Mouse (Mus musculus) E14TG2a.4 (cell line): Measurements from ENCODE around the gene Rnase12.
"Not testable (repeated sequence)": the region's sequence is repeated elsewhere in the genome, so short reads cannot be mapped to it uniquely, and the experiment has no call there.

ENCODE experiments used
- H3K27me3 ChIP-seq: 2 replicates; pipeline ENCODE4 v1.6.1; 2014; ENCODE audit warnings: low read length, control low read depth; ENCODE audit not compliant: insufficient read depth
- H3K36me3 ChIP-seq: 2 replicates; pipeline ENCODE4 v1.6.1; 2014; ENCODE audit warnings: low read length, control low read depth; ENCODE audit not compliant: insufficient read depth
- H3K4me1 ChIP-seq: replicated peaks from 2 replicates; pipeline ENCODE4 v1.6.1; 2014; ENCODE audit warnings: low read depth, low read length, control low read depth
- H3K4me3 ChIP-seq: replicated peaks from 2 replicates; pipeline ENCODE4 v1.5.1; 2014; ENCODE audit warnings: mild to moderate bottlenecking, low read length
- H3K9me3 ChIP-seq: 2 replicates; pipeline ENCODE4 v1.6.1; 2014; ENCODE audit warnings: low read length, control low read depth
- CTCF ChIP-seq: conservative IDR thresholded peaks from 2 replicates; pipeline ENCODE4 v1.5.1; 2014; ENCODE audit warnings: low read length
- NANOG ChIP-seq: IDR thresholded peaks from 2 replicates; pipeline ENCODE4 v1.6.1; 2014; ENCODE audit warnings: borderline replicate concordance, low read length, mixed read lengths
- POU5F1 ChIP-seq: IDR thresholded peaks from 2 replicates; pipeline ENCODE4 v1.6.1; 2014; ENCODE audit warnings: low read length, borderline replicate concordance

Gene Rnase12

GRCm38 (mm10) chr14:51057401-51057831 is at the start of gene Rnase12:
Rnase12 (minus strand) TSS chr14:51057661.
- no peaks in the 10 kb centered on the region for H3K9me3 ChIP-seq
- H3K36me3 ChIP-seq, result no peaks in the 10 kb centered on the region
- H3K4me1 ChIP-seq, result peaks cover 59% of the 10 kb centered on the region
- H3K27me3 ChIP-seq, result no peaks in the 10 kb centered on the region
- peak within 1 kb of the TSS; percentile 18; the same call in 1 of the 2 replicates for H3K4me3 ChIP-seq
- TF ChIP-seq POU5F1 (no peak), NANOG (no peak), CTCF (no peak)

GRCm38 (mm10) chr14:51106449-51106967 is 49.0 kb upstream of the Rnase12 start:
- TF ChIP-seq POU5F1, result no peak
- no peak for TF ChIP-seq NANOG
- no peak for TF ChIP-seq CTCF
- Histone ChIP-seq H3K36me3 (no peaks in the 10 kb centered on the region), H3K9me3 (no peaks in the 10 kb centered on the region), H3K27me3 (no peaks in the 10 kb centered on the region), H3K4me1 (no peaks in the 10 kb centered on the region), H3K4me3 (no peak overlapping the region)

- no peak overlapping the region for H3K4me3 ChIP-seq
- no peaks in the 10 kb centered on the region for H3K9me3 ChIP-seq
- no peaks in the 10 kb centered on the region; the same call in 1 of the 2 replicates for H3K4me1 ChIP-seq
- no peaks in the 10 kb centered on the region for H3K27me3 ChIP-seq
- no peak for TF ChIP-seq POU5F1
- TF ChIP-seq CTCF, result no peak
- TF ChIP-seq NANOG, result no peak
- H3K36me3 ChIP-seq, result no peaks in the 10 kb centered on the region
These were observed 46.9 kb upstream of the Rnase12 start for GRCm38 (mm10) chr14:51104366-51104765.

- Histone ChIP-seq H3K36me3 (no peaks in the 10 kb centered on the region), H3K9me3 (no peaks in the 10 kb centered on the region), H3K27me3 (no peaks in the 10 kb centered on the region), H3K4me1 (no peaks in the 10 kb centered on the region; the same call in 1 of the 2 replicates), H3K4me3 (no peak overlapping the region)
- TF ChIP-seq NANOG (no peak), CTCF (peak; percentile 64)
These were observed 45.8 kb upstream of the Rnase12 start for GRCm38 (mm10) chr14:51103217-51103616.

- TF ChIP-seq POU5F1, result no peak
- no peak for TF ChIP-seq NANOG
- no peak for TF ChIP-seq CTCF
- H3K27me3 ChIP-seq, result no peaks in the 10 kb centered on the region
- H3K4me1 ChIP-seq, result no peaks in the 10 kb centered on the region; the same call in 1 of the 2 replicates
- H3K36me3 ChIP-seq, result no peaks in the 10 kb centered on the region
- H3K4me3 ChIP-seq, result no peak overlapping the region
- H3K9me3 ChIP-seq, result no peaks in the 10 kb centered on the region
These were observed 43.8 kb upstream of the Rnase12 start for GRCm38 (mm10) chr14:51101284-51101683.

GRCm38 (mm10) chr14:51098921-51099320 is 41.5 kb upstream of the Rnase12 start:
- H3K9me3 ChIP-seq, result no peaks in the 10 kb centered on the region
- H3K27me3 ChIP-seq, result no peaks in the 10 kb centered on the region
- TF ChIP-seq NANOG, result no peak
- no peaks in the 10 kb centered on the region; the same call in 1 of the 2 replicates for H3K4me1 ChIP-seq
- H3K4me3 ChIP-seq, result no peak overlapping the region
- no peaks in the 10 kb centered on the region for H3K36me3 ChIP-seq

GRCm38 (mm10) chr14:51098300-51098699 is 40.8 kb upstream of the Rnase12 start:
- H3K27me3 ChIP-seq, H3K4me3 ChIP-seq, H3K36me3 ChIP-seq, H3K4me1 ChIP-seq, H3K9me3 ChIP-seq: not testable (repeated sequence)
- 0 out of 2 replicates have a peak, but pooled peaks have one; percentile 11 for TF ChIP-seq CTCF

- H3K4me3 ChIP-seq, result no peak overlapping the region
- H3K27me3 ChIP-seq, result no peaks in the 10 kb centered on the region
- TF ChIP-seq CTCF (no peak), NANOG (no peak), POU5F1 (no peak)
- peaks cover 13% of the 10 kb centered on the region for H3K4me1 ChIP-seq
- no peaks in the 10 kb centered on the region for H3K9me3 ChIP-seq
- no peaks in the 10 kb centered on the region for H3K36me3 ChIP-seq
These were observed 38.5 kb upstream of the Rnase12 start for GRCm38 (mm10) chr14:51095736-51096524.

GRCm38 (mm10) chr14:51094921-51095320 is 37.5 kb upstream of the Rnase12 start:
- TF ChIP-seq CTCF (no peak), NANOG (no peak), POU5F1 (no peak)
- no peaks in the 10 kb centered on the region for H3K36me3 ChIP-seq
- peaks cover 13% of the 10 kb centered on the region for H3K4me1 ChIP-seq
- H3K4me3 ChIP-seq, result no peak overlapping the region
- no peaks in the 10 kb centered on the region for H3K27me3 ChIP-seq
- H3K9me3 ChIP-seq, result no peaks in the 10 kb centered on the region
